Mouse (Mus musculus): ENCODE measurements at regions not wholly inside any gene's neighbourhood (a gene's known extent, or its start where the extent isn't known, plus 50 kb on each side); places are given as distances from the start of the nearest gene placed in this dataset.
"Not testable (repeated sequence)": the region's sequence is repeated elsewhere in the genome, so short reads cannot be mapped to it uniquely, and the experiment has no call there.

DNA sequence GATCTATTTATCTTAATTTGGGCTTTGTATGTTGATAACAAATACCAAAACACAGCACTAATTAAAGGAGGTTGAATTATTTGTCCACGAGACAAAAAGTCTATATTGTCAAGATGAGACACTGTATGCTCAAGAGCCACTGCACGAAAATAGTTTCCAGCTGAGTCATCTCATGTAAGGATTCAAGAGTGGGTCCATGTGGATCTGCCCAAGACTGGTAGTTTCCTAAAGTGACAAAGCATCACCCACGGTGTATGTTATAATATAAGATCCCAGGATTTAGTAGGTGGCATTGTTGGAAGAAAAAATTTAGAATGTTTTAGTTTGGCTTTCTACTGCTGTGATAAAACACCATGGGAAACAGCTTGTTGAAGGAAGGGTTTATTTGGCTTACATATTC lies 428.2 kb downstream of the Arl6ip6 start:
- DNase-seq (no peak), ATAC-seq (ENCODE audit: insufficient read depth) (no peak)
- no peak for TF ChIP-seq CTCF (IDR thresholded peaks at IDR 0.05; ENCODE audit: low read depth)
- no peak overlapping the region for H3K4me3 ChIP-seq (ENCODE audit: low read depth, low read length)
- H3K4me1 ChIP-seq (ENCODE audit: insufficient read depth) = no peaks in the 10 kb centered on the region
- H3K36me3 ChIP-seq (ENCODE audit: insufficient read depth) = no peaks in the 10 kb centered on the region
- no peaks in the 10 kb centered on the region for H3K27me3 ChIP-seq (ENCODE audit: insufficient read depth, low read length)
- no peaks in the 10 kb centered on the region for H3K9me3 ChIP-seq (ENCODE audit: low read depth, low read length)
- H3K4me2 ChIP-seq = no peak overlapping the region
- no peak overlapping the region for H3K9ac ChIP-seq
- H3K27ac ChIP-seq (ENCODE audit: low read depth) = no peak overlapping the region
- 76% methylated on average over 3 of the region's 3 CpGs for WGBS

DNA sequence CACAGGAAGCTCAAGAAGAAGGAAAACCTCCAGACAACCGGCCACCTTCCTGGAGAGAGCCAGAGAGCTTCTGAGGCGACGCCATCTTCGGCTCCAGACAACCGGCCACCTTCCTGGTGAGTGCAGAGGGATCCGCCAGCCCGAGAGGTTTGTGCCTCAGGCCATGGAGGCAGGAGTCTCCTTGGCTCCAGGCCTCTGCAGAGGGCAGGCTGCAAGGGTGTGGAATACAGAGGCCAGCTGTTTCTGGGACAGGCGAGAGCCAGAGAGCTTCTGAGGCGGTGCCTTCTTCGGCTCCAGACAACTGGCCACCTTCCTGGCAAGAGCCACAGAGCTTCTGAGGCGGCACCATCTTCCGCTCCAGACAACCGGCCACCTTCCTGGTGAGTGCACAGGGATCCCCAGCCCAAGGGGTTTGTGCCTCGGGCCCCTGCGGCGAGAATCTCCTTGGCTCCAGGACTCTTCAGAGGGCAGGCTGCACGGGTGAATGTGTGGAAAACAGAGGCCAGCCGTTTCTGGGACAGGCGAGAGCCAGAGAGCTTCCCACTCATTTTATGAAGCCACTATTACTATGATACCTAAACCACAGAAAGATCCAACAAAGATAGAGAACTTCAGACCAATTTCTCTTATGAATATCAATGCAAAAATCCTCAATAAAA lies 441.4 kb downstream of the Arl6ip6 start:
- H3K4me3 ChIP-seq (ENCODE audit: low read depth, low read length); H3K27me3 ChIP-seq (ENCODE audit: insufficient read depth, low read length); H3K9me3 ChIP-seq (ENCODE audit: low read depth, low read length); H3K9ac ChIP-seq; H3K4me2 ChIP-seq; H3K27ac ChIP-seq (ENCODE audit: low read depth); H3K36me3 ChIP-seq (ENCODE audit: insufficient read depth); H3K4me1 ChIP-seq (ENCODE audit: insufficient read depth): not testable (repeated sequence)
- DNase-seq = peak; percentile 64
- WGBS = 40% methylated on average over 19 of the region's 19 CpGs
- ATAC-seq (ENCODE audit: insufficient read depth) = peak; percentile 95; the same call in 1 of the 2 replicates

GRCm38 (mm10) chr2:53668599-53669372 lies 416.6 kb downstream of the Rprm start:
- Histone ChIP-seq H3K9me3 (ENCODE audit: low read depth, low read length) (no peaks in the 10 kb centered on the region), H3K27ac (ENCODE audit: low read depth) (no peak overlapping the region), H3K4me1 (ENCODE audit: insufficient read depth) (no peaks in the 10 kb centered on the region), H3K27me3 (ENCODE audit: insufficient read depth, low read length) (no peaks in the 10 kb centered on the region), H3K9ac (no peak overlapping the region), H3K4me2 (no peak overlapping the region), H3K4me3 (ENCODE audit: low read depth, low read length) (no peak overlapping the region), H3K36me3 (ENCODE audit: insufficient read depth) (no peaks in the 10 kb centered on the region)
- ATAC-seq (ENCODE audit: insufficient read depth) (no peak), DNase-seq (no peak)
- WGBS = 71% methylated on average over 6 of the region's 6 CpGs
- no peak for TF ChIP-seq CTCF (IDR thresholded peaks at IDR 0.05; ENCODE audit: low read depth)

DNA sequence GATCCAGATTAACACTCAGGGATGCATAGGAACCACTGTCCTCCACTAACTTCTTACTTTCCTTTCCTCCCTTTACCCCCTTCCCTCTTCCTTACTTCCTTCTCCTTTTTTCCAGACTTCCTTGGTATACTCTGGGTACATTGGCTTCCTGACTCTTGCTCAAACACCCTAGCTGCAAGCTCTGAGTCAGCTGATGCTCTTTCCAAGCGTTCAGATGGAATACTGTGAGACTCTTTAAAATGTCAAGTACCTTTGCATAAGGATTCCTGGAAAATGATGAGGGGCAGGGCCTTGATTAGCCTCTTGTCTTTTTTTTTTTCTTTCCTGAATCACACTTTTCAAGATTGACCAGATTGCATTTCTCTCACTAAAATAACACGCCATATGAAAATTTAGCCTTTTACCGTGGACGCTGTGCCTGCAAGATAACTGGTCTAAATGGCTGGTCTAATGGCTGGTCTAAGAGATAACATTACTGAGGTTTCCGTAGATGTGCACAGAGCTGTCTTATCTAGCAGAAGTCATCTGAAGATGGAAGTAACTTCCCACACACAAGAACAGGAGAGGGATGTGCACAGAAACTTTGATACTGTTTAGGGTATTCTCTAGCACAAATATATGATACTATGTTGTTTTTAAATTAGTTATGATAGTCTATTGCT lies 404.9 kb downstream of the Rprm start:
- H3K9ac ChIP-seq = no peak overlapping the region
- no peak overlapping the region for H3K27ac ChIP-seq (ENCODE audit: low read depth)
- no peak overlapping the region for H3K4me2 ChIP-seq
- DNase-seq = no peak
- H3K36me3 ChIP-seq (ENCODE audit: insufficient read depth) = no peaks in the 10 kb centered on the region
- no peak for ATAC-seq (ENCODE audit: insufficient read depth)
- no peaks in the 10 kb centered on the region for H3K27me3 ChIP-seq (ENCODE audit: insufficient read depth, low read length)
- H3K9me3 ChIP-seq (ENCODE audit: low read depth, low read length) = no peaks in the 10 kb centered on the region
- 67% methylated on average over 5 of the region's 5 CpGs for WGBS
- H3K4me1 ChIP-seq (ENCODE audit: insufficient read depth) = no peaks in the 10 kb centered on the region
- H3K4me3 ChIP-seq (ENCODE audit: low read depth, low read length) = no peak overlapping the region
- no peak for TF ChIP-seq CTCF (IDR thresholded peaks at IDR 0.05; ENCODE audit: low read depth)

GRCm38 (mm10) chr2:53682599-53682998 lies 402.8 kb downstream of the Rprm start:
- DNase-seq (no peak), ATAC-seq (ENCODE audit: insufficient read depth) (no peak)
- no peak for TF ChIP-seq CTCF (IDR thresholded peaks at IDR 0.05; ENCODE audit: low read depth)
- Histone ChIP-seq H3K4me2 (no peak overlapping the region), H3K36me3 (ENCODE audit: insufficient read depth) (no peaks in the 10 kb centered on the region), H3K9ac (no peak overlapping the region), H3K4me3 (ENCODE audit: low read depth, low read length) (no peak overlapping the region), H3K27ac (ENCODE audit: low read depth) (no peak overlapping the region), H3K4me1 (ENCODE audit: insufficient read depth) (no peaks in the 10 kb centered on the region), H3K27me3 (ENCODE audit: insufficient read depth, low read length) (no peaks in the 10 kb centered on the region), H3K9me3 (ENCODE audit: low read depth, low read length) (no peaks in the 10 kb centered on the region)
- 13% methylated on average over 4 of the region's 4 CpGs for whole genome bisulfite sequencing

- Histone ChIP-seq H3K9me3 (ENCODE audit: low read depth, low read length) (no peaks in the 10 kb centered on the region), H3K4me2 (no peak overlapping the region), H3K36me3 (ENCODE audit: insufficient read depth) (no peaks in the 10 kb centered on the region), H3K27ac (ENCODE audit: low read depth) (no peak overlapping the region), H3K9ac (no peak overlapping the region), H3K4me1 (ENCODE audit: insufficient read depth) (no peaks in the 10 kb centered on the region), H3K4me3 (ENCODE audit: low read depth, low read length) (no peak overlapping the region), H3K27me3 (ENCODE audit: insufficient read depth, low read length) (no peaks in the 10 kb centered on the region)
- ATAC-seq (ENCODE audit: insufficient read depth) (peak; percentile 49; the same call in 1 of the 2 replicates), DNase-seq (peak; percentile 29)
- TF ChIP-seq CTCF (IDR thresholded peaks at IDR 0.05; ENCODE audit: low read depth) = no peak
- 51% methylated on average over 7 of the region's 7 CpGs for WGBS
Measured at GRCm38 (mm10) chr2:53687281-53687680, 398.1 kb downstream of the Rprm start.

DNA sequence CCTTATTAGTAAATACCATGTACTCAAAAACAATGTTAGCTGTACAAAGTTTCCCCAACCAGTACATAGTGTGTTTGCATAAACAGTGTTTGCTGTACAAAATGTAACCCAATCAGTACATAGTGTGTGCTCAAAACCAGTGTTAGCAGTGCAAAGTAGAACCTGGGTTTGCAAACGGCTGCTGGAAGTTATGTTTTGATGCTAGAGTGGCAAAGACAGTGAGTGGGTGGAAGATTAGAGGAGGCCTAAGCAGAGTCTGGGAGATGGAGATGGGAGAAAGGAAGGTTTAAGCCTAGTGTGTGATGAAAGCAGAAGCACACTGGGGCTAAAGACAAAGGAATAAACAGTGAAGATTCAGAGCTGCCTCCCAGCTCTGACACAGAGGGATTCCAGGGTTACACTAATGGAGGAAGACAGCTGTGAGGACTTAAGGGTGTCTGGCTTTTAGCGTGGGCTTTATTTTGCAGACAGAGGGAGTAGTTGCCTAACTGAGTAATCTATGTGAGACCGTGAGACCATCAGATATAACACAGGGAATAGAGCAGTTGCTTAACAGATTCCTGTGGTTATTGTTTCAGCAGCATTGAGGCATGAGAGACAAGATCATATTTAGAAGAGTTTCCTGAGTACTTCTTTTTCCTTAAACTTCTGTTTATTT lies 396.0 kb downstream of the Rprm start:
- no peak overlapping the region for H3K4me2 ChIP-seq
- DNase-seq = peak; percentile 5
- no peaks in the 10 kb centered on the region for H3K36me3 ChIP-seq (ENCODE audit: insufficient read depth)
- H3K9ac ChIP-seq = no peak overlapping the region
- no peak; the same call in 1 of the 2 replicates for TF ChIP-seq CTCF (IDR thresholded peaks at IDR 0.05; ENCODE audit: low read depth)
- no peaks in the 10 kb centered on the region for H3K4me1 ChIP-seq (ENCODE audit: insufficient read depth)
- no peak overlapping the region for H3K27ac ChIP-seq (ENCODE audit: low read depth)
- H3K27me3 ChIP-seq (ENCODE audit: insufficient read depth, low read length) = no peaks in the 10 kb centered on the region
- H3K9me3 ChIP-seq (ENCODE audit: low read depth, low read length) = no peaks in the 10 kb centered on the region
- no peak overlapping the region for H3K4me3 ChIP-seq (ENCODE audit: low read depth, low read length)
- ATAC-seq (ENCODE audit: insufficient read depth) = peak; percentile 54; the same call in 1 of the 2 replicates
- WGBS = 31% methylated on average over 3 of the region's 3 CpGs

Measured in lung, embryonic 14.5 days (tissue).